Mouse (Mus musculus) midbrain, embryonic 16.5 days (tissue): ENCODE measurements around the gene Mia. TPM values are rescaled to one million over a fixed set of nuclear protein-coding genes. Genes with fewer than 3 reads are reported as not detected.

Source experiments
- ATAC-seq: fragments of 200-750 bp; cut with Nextera tagmentation; 2 replicates; pipeline ENCODE4 v1.8.0; 2017; ENCODE audit warnings: moderate TSS enrichment
- H3K27ac ChIP-seq: fragments of 300-500 bp; sonication (generic); 2 replicates; pipeline ENCODE4 v1.5.1; 2014; ENCODE audit warnings: mild to moderate bottlenecking, low read length, mixed read lengths
- H3K27me3 ChIP-seq: fragments of 300-500 bp; sonication (generic); 2 replicates; pipeline ENCODE4 v1.6.1; 2014; ENCODE audit warnings: low read depth, low read length, mixed read lengths; ENCODE audit not compliant: control insufficient read depth, insufficient read depth
- H3K36me3 ChIP-seq: fragments of 300-500 bp; sonication (generic); 2 replicates; pipeline ENCODE4 v1.6.1; 2014; ENCODE audit warnings: mild to moderate bottlenecking, low read length, moderate library complexity, mixed read lengths; ENCODE audit not compliant: control insufficient read depth, insufficient read depth
- H3K4me1 ChIP-seq: fragments of 300-500 bp; sonication (generic); 2 replicates; pipeline ENCODE4 v1.6.1; 2014; ENCODE audit warnings: mild to moderate bottlenecking, low read length, mixed read lengths; ENCODE audit not compliant: control insufficient read depth, insufficient read depth
- H3K4me2 ChIP-seq: fragments of 300-500 bp; sonication (generic); 2 replicates; pipeline ENCODE4 v1.6.1; 2014; ENCODE audit warnings: mild to moderate bottlenecking, low read length, mixed read lengths
- H3K4me3 ChIP-seq: fragments of 300-500 bp; sonication (generic); 2 replicates; pipeline ENCODE4 v1.5.1; 2014; ENCODE audit warnings: low read depth, mild to moderate bottlenecking, low read length, moderate library complexity, mixed read lengths
- H3K9ac ChIP-seq: fragments of 300-500 bp; sonication (generic); 2 replicates; pipeline ENCODE4 v1.6.1; 2014; ENCODE audit warnings: low read depth, low read length, mixed read lengths
- H3K9me3 ChIP-seq: fragments of 300-500 bp; sonication (generic); replicated peaks from 2 replicates; pipeline ENCODE4 v1.6.1; 2014; ENCODE audit warnings: mild to moderate bottlenecking, low read length, mixed read lengths; ENCODE audit not compliant: control insufficient read depth, poor library complexity, severe bottlenecking
- WGBS: fragments of 180-500 bp; shearing (Covaris S2); extraction: QIAGEN DNeasy Blood & Tissue Kit; methylation state at CpG from one replicate; pipeline ENCODE4 v1.1.7; 2014; 5-methylcytosine and 5-hydroxymethylcytosine counted together
- polyA plus RNA-seq: library from polyadenylated mRNA; unstranded; fragments of >200 nt; fragmentation: Nextera tagmentation; extraction: Ambion mirVana; gene quantifications from 2 replicates; pipeline ENCODE4 v1.2.1, GENCODE M21; 2015

Mia gene
- polyA plus RNA-seq, 1 experiment from 2014 or later: 18.8 TPM

GRCm38 (mm10) chr7:27178324-27179216 lies 2.4 kb downstream of the Mia start, which contains the start of gene Rab4b:
TSS of gene Rab4b (minus strand) at chr7:27178896.
- no peaks in the 10 kb centered on the region for H3K27me3 ChIP-seq
- WGBS: 0% methylated on average over 53 of the region's 53 CpGs
- peak within 1 kb of the TSS; percentile 59 for H3K9ac ChIP-seq
- H3K4me2 ChIP-seq: peak within 1 kb of the TSS; percentile 64
- peak within 1 kb of the TSS; percentile 53 for H3K4me3 ChIP-seq
- 0 out of 2 replicates have a peak, but pooled peaks cover 2% of the 10 kb centered on the region for H3K36me3 ChIP-seq
- peak; percentile 97 for ATAC-seq
- H3K9me3 ChIP-seq: no peaks in the 10 kb centered on the region
- H3K27ac ChIP-seq: peak within 1 kb of the TSS; percentile 84
- peaks cover 9% of the 10 kb centered on the region for H3K4me1 ChIP-seq

- Histone ChIP-seq H3K9me3 (no peaks in the 10 kb centered on the region), H3K4me3 (peak overlapping the region; percentile 53), H3K36me3 (0 out of 2 replicates have a peak, but pooled peaks cover 5% of the 10 kb centered on the region), H3K4me1 (peaks cover 9% of the 10 kb centered on the region), H3K9ac (peak overlapping the region; percentile 50), H3K27ac (peak overlapping the region; percentile 84), H3K4me2 (peak overlapping the region; percentile 64), H3K27me3 (no peaks in the 10 kb centered on the region)
- ATAC-seq: peak; percentile 12; the same call in 1 of the 2 replicates
- 19% methylated on average over 4 of the region's 4 CpGs for WGBS
Measured at GRCm38 (mm10) chr7:27177942-27178323, 3.0 kb downstream of the Mia start.

GRCm38 (mm10) chr7:27174896-27175295 lies 6.1 kb downstream of the Mia start:
- Histone ChIP-seq H3K27me3 (no peaks in the 10 kb centered on the region), H3K36me3 (peaks cover 23% of the 10 kb centered on the region), H3K27ac (no peak overlapping the region), H3K4me3 (no peak overlapping the region), H3K4me1 (peaks cover 9% of the 10 kb centered on the region), H3K4me2 (no peak overlapping the region), H3K9me3 (no peaks in the 10 kb centered on the region), H3K9ac (no peak overlapping the region)
- no peak for ATAC-seq
- WGBS: 95% methylated on average over 7 of the region's 7 CpGs

- H3K4me2 ChIP-seq: no peak overlapping the region
- ATAC-seq: no peak
- peaks cover 23% of the 10 kb centered on the region for H3K36me3 ChIP-seq
- no peaks in the 10 kb centered on the region for H3K9me3 ChIP-seq
- 96% methylated on average over 15 of the region's 15 CpGs for WGBS
- no peak overlapping the region for H3K27ac ChIP-seq
- H3K4me1 ChIP-seq: peaks cover 9% of the 10 kb centered on the region
- no peak overlapping the region for H3K9ac ChIP-seq
- H3K4me3 ChIP-seq: no peak overlapping the region
- no peaks in the 10 kb centered on the region for H3K27me3 ChIP-seq
Measured at GRCm38 (mm10) chr7:27174496-27174895, 6.5 kb downstream of the Mia start.

- ATAC-seq: no peak
- Histone ChIP-seq H3K4me3 (no peak overlapping the region), H3K27me3 (no peaks in the 10 kb centered on the region), H3K36me3 (peaks cover 25% of the 10 kb centered on the region), H3K9ac (no peak overlapping the region), H3K9me3 (no peaks in the 10 kb centered on the region), H3K27ac (no peak overlapping the region), H3K4me2 (no peak overlapping the region), H3K4me1 (peaks cover 7% of the 10 kb centered on the region)
- 98% methylated on average over 3 of the region's 3 CpGs for WGBS
Measured at GRCm38 (mm10) chr7:27170981-27171380, 10.0 kb downstream of the Mia start.

GRCm38 (mm10) chr7:27168371-27168770 lies 12.6 kb downstream of the Mia start:
- H3K9me3 ChIP-seq: no peaks in the 10 kb centered on the region
- ATAC-seq: no peak
- peaks cover 30% of the 10 kb centered on the region for H3K36me3 ChIP-seq

GRCm38 (mm10) chr7:27167475-27168094 lies 13.4 kb downstream of the Mia start:
- Histone ChIP-seq H3K4me2 (peak overlapping the region; percentile 95), H3K9me3 (no peaks in the 10 kb centered on the region), H3K9ac (peak overlapping the region; percentile 92), H3K27me3 (no peaks in the 10 kb centered on the region), H3K36me3 (peaks cover 23% of the 10 kb centered on the region), H3K27ac (peak overlapping the region; percentile 98), H3K4me1 (peaks cover 39% of the 10 kb centered on the region), H3K4me3 (peak overlapping the region; percentile 80)
- ATAC-seq: peak; percentile 3; the same call in 1 of the 2 replicates
- 78% methylated on average over 11 of the region's 11 CpGs for WGBS

More at GRCm38 (mm10) chr7:27168371-27168770, 12.6 kb downstream of the Mia start:
- no peak overlapping the region for H3K9ac ChIP-seq
- H3K27me3 ChIP-seq: no peaks in the 10 kb centered on the region
- H3K4me1 ChIP-seq: peaks cover 31% of the 10 kb centered on the region
- 93% methylated on average over 5 of the region's 5 CpGs for WGBS
- no peak overlapping the region for H3K4me3 ChIP-seq
- H3K27ac ChIP-seq: no peak overlapping the region
- no peak overlapping the region for H3K4me2 ChIP-seq

- WGBS: under 1% methylated on average over 61 of the region's 61 CpGs
- Histone ChIP-seq H3K9ac (peak within 1 kb of the TSS; percentile 92), H3K9me3 (no peaks in the 10 kb centered on the region)
Measured at GRCm38 (mm10) chr7:27166614-27167474, 14.1 kb downstream of the Mia start, which contains the start of gene Egln2. TSS of gene Egln2 (minus strand) at chr7:27166802.

More at GRCm38 (mm10) chr7:27166614-27167474, 14.1 kb downstream of the Mia start, which contains the start of gene Egln2:
- H3K27ac ChIP-seq: peak within 1 kb of the TSS; percentile 98
- peaks cover 46% of the 10 kb centered on the region for H3K4me1 ChIP-seq
- peak within 1 kb of the TSS; percentile 95 for H3K4me2 ChIP-seq
- H3K4me3 ChIP-seq: peak within 1 kb of the TSS; percentile 80
- H3K27me3 ChIP-seq: no peaks in the 10 kb centered on the region
- peaks cover 16% of the 10 kb centered on the region for H3K36me3 ChIP-seq
- peak; percentile 83 for ATAC-seq
